Mouse (Mus musculus) Patski (cell line): ENCODE data around the gene Cxcr5. TPM values are rescaled to one million over a fixed set of nuclear protein-coding genes. Genes with fewer than 3 reads are reported as not detected.

Source experiments
- ATAC-seq: fragments of 100-300 bp; one replicate; pipeline ENCODE4 v1.8.0; 2021
- CTCF ChIA-PET: fragments of 350-600 bp; sonication (Branson Sonifier 250); formaldehyde crosslinking; loops from one replicate; lab custom pipeline; 2022; ENCODE audit warnings: inconsistent platforms; lab: Charles Lee
- POLR2A ChIA-PET: fragments of 350-600 bp; sonication (Branson Sonifier 250); formaldehyde crosslinking; loops from one replicate; lab custom pipeline; 2022; ENCODE audit warnings: antibody characterized with exemption, inconsistent platforms; lab: Charles Lee
- DNase-seq: peaks from one replicate; pipeline ENCODE4 v3.0.0-alpha.2; 2011; ENCODE audit warnings: low read depth, low spot score
- H3K27me3 ChIP-seq: fragments of 371-371 bp; one replicate; pipeline ENCODE4 v1.5.1; 2021
- CTCF ChIP-seq: fragments of 100-300 bp; IDR thresholded peaks from one replicate; pipeline ENCODE4 v1.5.1; 2021
- in situ Hi-C: fragments of 300-500 bp; cut with MboI; formaldehyde crosslinking; loops from 3 replicates; pipeline ENCODE4 v1.11.1; 2018; ENCODE audit warnings: low pct_unique_long_range_greater_than_20kb, mixed read lengths
- polyA plus RNA-seq: library from polyadenylated mRNA; unstranded; gene quantifications from one replicate; pipeline ENCODE4 v1.2.3, GENCODE M21; 2021

Cxcr5 gene
- polyA plus RNA-seq, 1 experiment from 2014 or later, result not detected

- DNase-seq (no peak), ATAC-seq (no peak)
- CTCF ChIA-PET, result interaction anchor here (0.5 to 16.6 kb wide), 9 partner anchors 10 to 178 kb away, joined by 3 to 206 read pairs (median 4); partner anchors contain the start of gene Upk2
- TF ChIP-seq CTCF, result no peak
- POLR2A ChIA-PET, result interaction anchor here (0.7 to 13.9 kb wide), 5 partner anchors 10 to 88 kb away, joined by 3 to 236 read pairs (median 3); no protein-coding TSS in a partner anchor
- in situ Hi-C loops, result no loop called here
- no peaks in the 10 kb centered on the region for H3K27me3 ChIP-seq
Measured at GRCm38 (mm10) chr9:44477339-44478228, 84.1 kb downstream of the Cxcr5 start.

DNA sequence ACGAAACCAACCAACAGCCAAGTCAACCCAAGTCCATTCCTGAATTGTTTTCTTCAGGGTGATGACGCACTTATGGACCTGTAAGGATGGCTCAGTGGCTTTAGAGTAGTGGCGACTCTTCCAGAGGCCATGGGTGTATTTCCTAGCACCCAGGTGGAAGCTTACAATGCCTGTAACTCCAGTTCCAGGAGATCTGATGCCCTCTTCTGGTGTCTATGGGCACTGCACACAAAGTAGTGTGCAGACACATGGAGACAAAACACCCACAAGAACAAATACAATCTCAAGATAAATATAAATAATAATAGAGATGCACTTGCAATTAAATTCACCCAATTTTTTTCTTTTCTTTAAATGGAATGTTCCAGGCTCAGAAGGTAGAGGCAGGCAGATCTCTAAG is 85.7 kb downstream of the Cxcr5 start:
- no peaks in the 10 kb centered on the region for H3K27me3 ChIP-seq
- no peak for DNase-seq
- POLR2A ChIA-PET, result no interaction called here
- ATAC-seq, result no peak
- in situ Hi-C loops, result no loop called here
- CTCF ChIA-PET, result interaction anchor here (1.4 to 16.6 kb wide), 2 partner anchors 22 to 24 kb away, joined by 6 to 206 read pairs; partner anchors contain the start of gene Upk2
- TF ChIP-seq CTCF, result no peak

GRCm38 (mm10) chr9:44474327-44474726 is 87.3 kb downstream of the Cxcr5 start:
- DNase-seq (no peak), ATAC-seq (no peak)
- H3K27me3 ChIP-seq, result peaks cover 5% of the 10 kb centered on the region
- in situ Hi-C loops, result loop anchor here (5.0 kb wide), 1 partner anchor 38 kb away; no protein-coding TSS in a partner anchor
- no peak for TF ChIP-seq CTCF
- ChIA-PET POLR2A (no interaction called here), CTCF (interaction anchor here (16.6 kb wide), 1 partner anchor 26 kb away, joined by 206 read pairs; no protein-coding TSS in a partner anchor)

DNA sequence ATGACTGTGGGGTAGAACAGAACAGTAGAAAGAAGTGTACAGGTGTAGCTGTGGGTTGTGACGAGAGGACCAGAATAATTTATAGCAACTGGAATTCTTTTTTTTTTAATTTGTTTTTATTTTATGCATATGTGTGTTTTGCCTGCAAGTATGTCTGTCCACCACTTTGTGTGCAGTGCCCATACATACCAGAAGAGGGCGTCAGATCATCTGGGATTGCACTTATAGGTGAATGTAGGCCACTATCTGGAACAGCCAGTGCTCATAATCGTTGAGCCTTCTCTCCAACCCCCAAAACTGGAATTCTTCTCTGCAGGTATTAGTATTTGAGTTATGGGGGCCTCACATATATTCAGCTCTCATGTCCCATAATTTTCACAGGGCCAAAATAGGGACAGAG is 88.5 kb downstream of the Cxcr5 start:
- ChIA-PET CTCF (no interaction called here), POLR2A (no interaction called here)
- in situ Hi-C loops, result loop anchor here (5.0 kb wide), 1 partner anchor 39 kb away; no protein-coding TSS in a partner anchor
- H3K27me3 ChIP-seq, result peaks cover 5% of the 10 kb centered on the region
- DNase-seq (no peak), ATAC-seq (no peak)
- TF ChIP-seq CTCF, result no peak

DNA sequence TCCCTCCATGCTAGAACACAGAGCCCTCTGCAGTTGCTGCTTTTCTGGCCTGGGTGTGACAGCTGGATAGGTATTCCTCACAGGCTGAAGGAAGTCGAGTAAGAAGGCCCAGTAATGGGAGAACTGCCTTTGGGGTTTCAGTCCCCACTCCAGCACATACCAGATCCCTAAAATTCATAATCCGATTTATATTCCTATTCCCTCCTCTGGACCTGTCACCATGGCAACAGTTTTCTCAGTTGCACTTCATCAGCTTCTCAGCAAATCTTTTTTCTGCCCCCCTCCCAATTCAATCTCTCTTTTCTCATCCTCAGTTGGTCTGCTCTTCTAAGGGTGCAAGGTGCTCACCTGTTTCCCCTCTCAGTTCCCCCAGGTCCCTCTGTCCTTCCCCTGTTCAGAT is 92.9 kb downstream of the Cxcr5 start:
- no peak for TF ChIP-seq CTCF
- CTCF ChIA-PET, result interaction anchor here (1.2 to 1.5 kb wide), 2 partner anchors 14 to 15 kb away, joined by 3 to 4 read pairs; partner anchors contain the start of gene Upk2
- in situ Hi-C loops, result no loop called here
- H3K27me3 ChIP-seq, result peaks cover 18% of the 10 kb centered on the region
- ATAC-seq (no peak), DNase-seq (no peak)
- POLR2A ChIA-PET, result interaction anchor here (1.1 kb wide), 1 partner anchor 10 kb away, joined by 3 read pairs; no protein-coding TSS in a partner anchor

DNA sequence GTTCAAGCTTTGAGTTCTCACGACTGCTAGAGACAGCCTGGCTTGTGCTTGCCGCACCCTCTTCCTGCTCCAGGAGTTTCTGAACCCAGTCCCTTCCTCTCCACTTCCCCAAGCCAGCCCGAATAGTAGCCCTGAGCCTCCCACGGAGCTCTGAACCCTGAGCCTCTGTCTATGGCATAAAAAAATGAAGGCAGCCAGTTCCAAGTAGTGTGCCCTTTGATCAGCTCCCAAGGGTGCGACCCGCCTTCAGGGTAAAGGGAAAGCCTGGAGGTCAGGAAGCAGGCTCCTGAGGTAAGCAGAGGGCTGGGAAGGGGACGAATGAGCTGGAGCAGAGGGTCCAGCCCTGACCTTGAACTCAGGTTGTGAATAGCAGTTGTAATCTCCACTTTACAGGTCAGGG is 93.5 kb downstream of the Cxcr5 start:
- no peak for DNase-seq
- POLR2A ChIA-PET, result interaction anchor here (0.5 to 1.1 kb wide), 2 partner anchors 9 kb away, joined by 3 read pairs; no protein-coding TSS in a partner anchor
- in situ Hi-C loops, result no loop called here
- no peak for TF ChIP-seq CTCF
- CTCF ChIA-PET, result interaction anchor here (1.2 to 1.5 kb wide), 4 partner anchors 14 to 184 kb away, joined by 3 to 4 read pairs (median 4); partner anchors contain the start of gene Upk2
- ATAC-seq, result no peak
- H3K27me3 ChIP-seq, result peaks cover 18% of the 10 kb centered on the region

- CTCF ChIA-PET, result interaction anchor here (1.1 kb wide), 1 partner anchor 8 kb away, joined by 3 read pairs; no protein-coding TSS in a partner anchor
- POLR2A ChIA-PET, result no interaction called here
- no peak for TF ChIP-seq CTCF
- in situ Hi-C loops, result no loop called here
- DNase-seq, result no peak
- ATAC-seq, result no peak
- peaks cover 8% of the 10 kb centered on the region for H3K27me3 ChIP-seq
Measured at GRCm38 (mm10) chr9:44461950-44462349, 99.7 kb downstream of the Cxcr5 start.

Other genes with a start within 250 kb of the Cxcr5 start
- 29.5 TPM for gene C2cd2l, start 241.6 kb downstream of the Cxcr5 start, polyA plus RNA-seq
- gene Dpagt1, start 235.9 kb downstream of the Cxcr5 start, polyA plus RNA-seq, result 37.0 TPM
- 80.2 TPM for gene H2afx, start 227.2 kb downstream of the Cxcr5 start, polyA plus RNA-seq
- 46.8 TPM for gene Hmbs, start 217.6 kb downstream of the Cxcr5 start, polyA plus RNA-seq
- 46.5 TPM for gene Vps11, start 200.2 kb downstream of the Cxcr5 start, polyA plus RNA-seq
- 190 TPM for gene Hyou1, start 182.4 kb downstream of the Cxcr5 start, polyA plus RNA-seq
- 28.7 TPM for gene Slc37a4, start 165.0 kb downstream of the Cxcr5 start, polyA plus RNA-seq
- gene Rps25, start 154.7 kb downstream of the Cxcr5 start, polyA plus RNA-seq, result 764 TPM
- gene Trappc4, start 154.3 kb downstream of the Cxcr5 start, polyA plus RNA-seq, result 66.3 TPM
- gene Ccdc84, start 143.3 kb downstream of the Cxcr5 start, polyA plus RNA-seq, result 30.5 TPM
- gene Foxr1, start 120.7 kb downstream of the Cxcr5 start, polyA plus RNA-seq, result not detected
- gene Upk2, start 106.9 kb downstream of the Cxcr5 start, polyA plus RNA-seq, result not detected
- gene Bcl9l, start 79.1 kb downstream of the Cxcr5 start, polyA plus RNA-seq, result 40.4 TPM
- gene Ddx6, start 43.0 kb upstream of the Cxcr5 start, polyA plus RNA-seq, result 95.5 TPM
- not detected for gene Treh, start 111.4 kb upstream of the Cxcr5 start, polyA plus RNA-seq
- 137 TPM for gene Phldb1, start 173.3 kb upstream of the Cxcr5 start, polyA plus RNA-seq
- 142 TPM for gene Arcn1, start 206.0 kb upstream of the Cxcr5 start, polyA plus RNA-seq
- gene Ift46, start 206.0 kb upstream of the Cxcr5 start, polyA plus RNA-seq, result 193 TPM
- 7.3 TPM for gene Tmem25, start 237.4 kb upstream of the Cxcr5 start, polyA plus RNA-seq
- gene Ttc36, start 241.2 kb upstream of the Cxcr5 start, polyA plus RNA-seq, result 3.3 TPM